In genomic region chr2:9855861-9856260, GRCm38 (mm10) we compare ENCODE assay signal across 25 mouse cellular contexts. TPM values are rescaled to one million over a fixed set of nuclear protein-coding genes. Genes with fewer than 3 reads are reported as not detected.
"Had no signal": no experiment of that assay in that cellular context is flagged by ENCODE, and none has a peak within 500 bp of the region (broad histone marks: within the 10 kb centered on the region; RNA-seq: fewer than 3 reads in every experiment).

No protein-coding gene starts in this region.

- H3K4me3 ChIP-seq: neural tube, embryonic 12.5 days; neural tube, embryonic 13.5 days; neural tube, embryonic 15.5 days; stomach, embryonic 15.5 days had no signal

- H3K9ac ChIP-seq: neural tube, embryonic 12.5 days; neural tube, embryonic 13.5 days; neural tube, embryonic 15.5 days; stomach, embryonic 15.5 days had no signal

- H3K27ac ChIP-seq: neural tube, embryonic 12.5 days; neural tube, embryonic 13.5 days; neural tube, embryonic 15.5 days; stomach, embryonic 15.5 days; stomach, postnatal 0 days had no signal

- H3K4me1 ChIP-seq: stomach, embryonic 15.5 days had no signal

- DNase-seq: retina, postnatal 1 day; right cerebral cortex, adult 18-20 months; right cerebral cortex, postnatal 25 days; right cerebral cortex, postnatal 4 days; spleen, adult 18-20 months; thymus, adult 18-20 months; thymus, adult 2 months; thymus, postnatal 14 days; thymus, postnatal 25 days; thymus, postnatal 36 days; thymus, postnatal 4 days had no signal

- H3K9me3 ChIP-seq: neural tube, embryonic 12.5 days; neural tube, embryonic 13.5 days; neural tube, embryonic 15.5 days; stomach, embryonic 15.5 days had no signal

- H3K36me3 ChIP-seq: neural tube, embryonic 12.5 days; neural tube, embryonic 13.5 days; neural tube, embryonic 15.5 days; stomach, embryonic 15.5 days had no signal

- H3K27me3 ChIP-seq: neural tube, embryonic 12.5 days; neural tube, embryonic 15.5 days; stomach, embryonic 15.5 days had no signal

RNA-seq across cellular contexts. Expression of gene 4930412O13Rik, which starts 25.2 kb away (rescaled TPM):
- total RNA-seq: neutrophil, adult 5-6 weeks had no signal
- polyA plus RNA-seq: neural tube, embryonic 11.5 days; neural tube, embryonic 14.5 days; small intestine, adult 2 months; spleen, adult 2 months; stomach, embryonic 14.5 days; stomach, embryonic 15.5 days; stomach, embryonic 16.5 days; stomach, postnatal 0 days; thymus, adult 2 months; thymus, postnatal 0 days had no signal

RNA-seq across cellular contexts. Expression of gene 9230102O04Rik, which starts 33.5 kb away (rescaled TPM):
- total RNA-seq: neutrophil, adult 5-6 weeks had no signal
- polyA plus RNA-seq: neural tube, embryonic 11.5 days; neural tube, embryonic 13.5 days; small intestine, adult 2 months; spleen, adult 2 months; stomach, embryonic 14.5 days; stomach, embryonic 15.5 days; stomach, embryonic 16.5 days; stomach, postnatal 0 days; testis, adult 2 months; thymus, adult 2 months; thymus, postnatal 0 days had no signal
